Mouse (Mus musculus): ENCODE measurements around the gene Lypla2. TPM values are rescaled to one million over a fixed set of nuclear protein-coding genes. Genes with fewer than 3 reads are reported as not detected.

Gene Lypla2
- polyA plus RNA-seq (2012; ENCODE audit: low replicate concordance) = 401 and 495 TPM in 2 replicates

DNA sequence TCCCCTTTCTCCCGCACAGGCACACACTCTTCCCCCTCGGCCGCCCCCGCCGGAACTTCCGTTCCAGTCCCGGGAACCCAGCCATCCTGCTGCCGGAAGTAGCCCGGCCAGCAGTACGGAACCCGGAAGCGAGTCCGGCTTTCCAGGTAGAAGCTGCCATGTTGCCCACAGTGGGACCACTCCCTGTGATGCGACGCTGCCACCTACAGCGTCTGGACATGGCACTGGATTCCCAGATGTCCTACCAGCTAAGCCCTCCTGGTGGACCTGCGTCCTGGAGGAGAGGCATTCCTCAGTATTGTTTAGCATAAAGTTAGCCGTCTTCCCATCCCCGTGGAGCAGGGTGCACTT is at the start of gene Lypla2:
Lypla2 (minus strand) TSS at position 71 of the 351 bp plus-strand sequence.

DNA sequence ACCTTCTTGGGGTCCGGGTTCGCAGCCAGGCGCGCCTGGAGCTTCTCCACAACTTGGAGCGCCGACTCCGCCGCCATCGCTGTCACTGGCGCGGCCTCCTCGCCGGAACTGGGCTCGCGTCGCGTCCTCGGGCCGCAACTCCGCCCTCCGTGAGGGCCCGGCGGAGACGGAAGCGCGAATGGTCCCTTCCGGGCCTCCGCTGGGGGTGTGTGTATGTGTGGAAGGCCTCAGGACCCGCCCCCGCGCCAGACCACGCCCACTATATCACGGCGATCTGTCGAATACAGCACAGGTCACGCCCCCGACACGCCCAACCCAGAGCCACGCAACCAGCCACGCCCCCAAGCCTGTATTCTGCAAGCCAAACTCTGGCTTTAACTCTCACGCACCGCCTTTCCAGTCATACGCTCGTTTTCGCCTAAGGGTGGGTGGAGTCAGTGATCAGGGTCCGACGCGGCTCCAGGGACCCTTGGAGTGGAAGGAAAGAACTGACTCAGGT is 49.2 kb upstream of the Lypla2 start, which contains the start of gene Eloa:
Eloa (minus strand) TSS at position 215 of the 499 bp plus-strand sequence.

GRCm38 (mm10) chr4:135986943-135987710 is 14.7 kb upstream of the Lypla2 start, which contains the start of gene Pithd1:
TSS of gene Pithd1 (minus strand) at chr4:135987264.

GRCm38 (mm10) chr4:135963457-135964193 is 8.8 kb downstream of the Lypla2 start, which contains the start of gene Gale:
TSS of gene Gale (plus strand) at chr4:135963727.

DNA sequence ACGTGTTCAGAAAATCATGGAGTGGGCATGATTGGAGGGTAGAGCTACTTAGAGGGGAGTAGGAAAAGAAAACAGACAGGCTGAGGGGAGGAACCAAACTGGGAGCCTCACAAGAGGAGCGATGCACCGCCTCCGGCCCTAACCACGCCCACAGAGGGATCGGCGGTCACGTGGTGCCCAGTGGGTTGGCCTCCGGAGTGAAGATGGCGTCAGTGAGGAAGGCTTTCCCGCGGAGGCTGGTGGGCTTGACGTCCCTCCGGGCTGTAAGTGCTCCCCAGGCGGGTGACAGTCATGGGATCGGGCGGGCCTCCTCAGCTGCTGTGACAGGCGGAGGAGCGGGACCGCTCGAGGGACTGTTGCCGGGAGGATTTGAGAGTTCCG is 26.2 kb downstream of the Lypla2 start, which contains the start of gene Hmgcl:
Hmgcl (plus strand) TSS at position 171 of the 381 bp plus-strand sequence.

GRCm38 (mm10) chr4:135920304-135921241 is 51.9 kb downstream of the Lypla2 start, which contains the start of gene Fuca1:
TSS of gene Fuca1 (plus strand) at chr4:135920735.

Other genes starting within 250 kb of the Lypla2 start
- gene Il22ra1, start 244.5 kb downstream of the Lypla2 start, polyA plus RNA-seq (2012; ENCODE audit: low replicate concordance) = not detected in 2 replicates
- gene Myom3, start 212.9 kb downstream of the Lypla2 start, polyA plus RNA-seq (2012; ENCODE audit: low replicate concordance) = 0.07 and 0.09 TPM in 2 replicates
- gene Srsf10, start 116.9 kb downstream of the Lypla2 start, polyA plus RNA-seq (2012; ENCODE audit: low replicate concordance) = 373 and 452 TPM in 2 replicates
- 1.2 and 6.1 TPM in 2 replicates for gene Pnrc2, start 98.8 kb downstream of the Lypla2 start, polyA plus RNA-seq (2012; ENCODE audit: low replicate concordance)
- gene Cnr2, start 77.2 kb downstream of the Lypla2 start, polyA plus RNA-seq (2012; ENCODE audit: low replicate concordance) = 2.5 and 9.4 TPM in 2 replicates
- gene Fuca1, start 51.9 kb downstream of the Lypla2 start, polyA plus RNA-seq (2012; ENCODE audit: low replicate concordance) = 11.8 and 14.9 TPM in 2 replicates
- 17.4 and 32.0 TPM in 2 replicates for gene Hmgcl, start 26.2 kb downstream of the Lypla2 start, polyA plus RNA-seq (2012; ENCODE audit: low replicate concordance)
- 13.9 and 30.1 TPM in 2 replicates for gene Gale, start 8.9 kb downstream of the Lypla2 start, polyA plus RNA-seq (2012; ENCODE audit: low replicate concordance)
- 20.6 and 96.9 TPM in 2 replicates for gene Pithd1, start 14.6 kb upstream of the Lypla2 start, polyA plus RNA-seq (2012; ENCODE audit: low replicate concordance)
- 4.6 and 6.3 TPM in 2 replicates for gene Eloa, start 49.1 kb upstream of the Lypla2 start, polyA plus RNA-seq (2012; ENCODE audit: low replicate concordance)
- 692 and 1,423 TPM in 2 replicates for gene Rpl11, start 80.8 kb upstream of the Lypla2 start, polyA plus RNA-seq (2012; ENCODE audit: low replicate concordance)
- 15.8 and 17.4 TPM in 2 replicates for gene Id3, start 170.9 kb upstream of the Lypla2 start, polyA plus RNA-seq (2012; ENCODE audit: low replicate concordance)
- gene E2f2, start 199.8 kb upstream of the Lypla2 start, polyA plus RNA-seq (2012; ENCODE audit: low replicate concordance) = 235 and 238 TPM in 2 replicates
- gene Asap3, start 233.7 kb upstream of the Lypla2 start, polyA plus RNA-seq (2012; ENCODE audit: low replicate concordance) = 0.20 and 0.22 TPM in 2 replicates